Mouse (Mus musculus) c-Kit-positive CD71-positive TER-119-negative erythroid progenitor cells, embryonic 14.5 days (primary cell): ENCODE data around the gene Ankrd39.

Source experiments
- DNase-seq: peaks from one replicate; pipeline ENCODE4 v3.0.0-alpha.2; 2013; ENCODE audit warnings: low read depth

Ankrd39 gene

DNA sequence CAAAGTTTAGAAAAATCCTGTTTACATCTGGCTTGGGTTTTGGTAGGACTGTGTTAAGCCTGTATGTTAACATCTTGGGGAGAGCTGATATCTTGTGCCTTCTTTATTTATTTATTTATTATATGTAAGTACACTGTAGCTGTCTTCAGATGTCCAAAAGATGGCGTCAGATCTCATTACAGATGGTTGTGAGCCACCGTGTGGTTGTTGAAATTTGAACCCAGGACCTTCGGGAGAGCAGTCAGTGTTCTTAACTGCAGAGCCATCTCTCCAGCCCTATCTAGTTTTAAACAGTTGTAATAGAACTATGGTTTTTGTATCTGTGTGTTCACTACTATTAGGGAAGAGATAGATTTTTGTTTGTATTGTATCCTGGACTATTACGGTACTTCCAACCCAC lies 18.0 kb downstream of the Ankrd39 start:
- DNase-seq = no peak

DNA sequence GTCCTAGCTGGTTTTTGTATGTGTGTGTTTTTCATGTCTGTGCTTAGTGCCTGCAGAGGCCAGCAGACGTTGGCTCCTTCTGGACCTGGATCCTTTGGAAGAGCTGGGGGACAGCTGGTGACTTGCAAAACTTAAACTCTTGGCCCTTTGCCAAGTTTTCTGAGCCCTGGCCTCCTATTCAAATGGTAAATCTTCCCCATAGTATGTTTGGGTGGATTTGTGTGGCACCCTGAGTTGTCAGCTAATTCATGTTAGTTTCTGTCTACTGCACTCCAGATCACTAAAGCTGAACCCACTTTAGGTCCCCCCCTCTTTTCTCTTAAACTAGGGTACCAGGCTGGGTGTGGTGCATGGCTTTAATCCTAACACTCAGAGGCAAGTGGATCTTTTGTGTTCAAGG lies 18.9 kb downstream of the Ankrd39 start:
- DNase-seq = no peak

DNA sequence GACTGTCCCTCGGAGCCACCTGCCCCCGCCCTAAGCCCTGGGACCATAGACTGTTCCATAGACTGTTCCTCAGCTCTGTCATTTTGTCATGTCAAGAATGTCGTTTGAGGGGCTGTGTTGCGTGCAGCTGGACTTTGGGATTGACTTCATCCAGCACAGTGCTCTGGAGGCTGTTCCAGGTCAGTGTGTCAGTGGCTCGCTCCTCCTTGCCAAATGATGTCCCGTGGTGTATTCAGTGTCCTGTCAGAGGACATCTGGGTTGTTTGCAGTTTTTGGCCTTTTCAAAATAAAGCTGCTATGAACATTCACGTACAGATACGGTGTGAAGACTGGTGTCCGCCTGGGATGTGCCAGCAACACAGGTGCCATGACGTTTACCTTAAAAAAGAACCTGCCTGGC lies 20.3 kb downstream of the Ankrd39 start:
- no peak for DNase-seq

DNA sequence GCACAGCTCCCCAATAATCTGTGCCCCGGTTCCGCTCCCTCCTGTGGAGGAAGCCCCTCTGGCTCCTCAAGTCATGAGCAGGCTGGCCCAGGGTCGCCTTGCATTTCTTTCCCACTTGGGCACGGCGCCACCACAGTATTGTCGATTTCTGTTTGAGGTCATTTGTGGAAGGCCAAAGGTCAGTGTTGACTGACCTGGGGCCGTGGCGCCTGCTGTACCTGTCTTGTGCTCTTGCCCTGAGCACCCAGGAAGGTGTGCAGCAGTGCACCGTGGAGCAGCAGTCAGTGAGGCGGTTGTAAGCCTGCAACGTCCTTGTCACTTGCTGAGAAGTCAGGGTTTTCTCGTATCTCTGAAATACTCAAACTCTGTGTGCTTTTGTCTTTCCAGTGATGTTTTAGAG lies 21.5 kb downstream of the Ankrd39 start:
- no peak for DNase-seq

DNA sequence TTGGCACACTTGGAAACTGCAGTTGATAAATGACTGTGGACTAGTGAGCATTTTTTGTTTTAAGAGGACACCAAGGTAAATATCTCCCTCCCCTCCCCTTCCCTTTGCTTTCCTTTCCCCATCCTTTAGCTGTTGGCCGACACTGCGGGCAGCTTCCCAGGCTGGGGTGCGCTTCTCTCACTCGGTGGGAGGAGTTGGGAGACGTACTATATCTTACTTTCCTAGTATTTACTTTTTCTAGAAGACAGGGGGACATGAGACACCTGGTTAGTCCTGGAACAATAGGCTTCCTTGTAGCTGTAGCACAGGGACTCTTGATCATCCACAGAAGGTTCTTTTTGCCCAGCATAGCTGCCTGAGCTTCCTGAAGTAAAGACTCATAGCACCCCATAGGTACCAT lies 23.2 kb downstream of the Ankrd39 start:
- DNase-seq = no peak

DNA sequence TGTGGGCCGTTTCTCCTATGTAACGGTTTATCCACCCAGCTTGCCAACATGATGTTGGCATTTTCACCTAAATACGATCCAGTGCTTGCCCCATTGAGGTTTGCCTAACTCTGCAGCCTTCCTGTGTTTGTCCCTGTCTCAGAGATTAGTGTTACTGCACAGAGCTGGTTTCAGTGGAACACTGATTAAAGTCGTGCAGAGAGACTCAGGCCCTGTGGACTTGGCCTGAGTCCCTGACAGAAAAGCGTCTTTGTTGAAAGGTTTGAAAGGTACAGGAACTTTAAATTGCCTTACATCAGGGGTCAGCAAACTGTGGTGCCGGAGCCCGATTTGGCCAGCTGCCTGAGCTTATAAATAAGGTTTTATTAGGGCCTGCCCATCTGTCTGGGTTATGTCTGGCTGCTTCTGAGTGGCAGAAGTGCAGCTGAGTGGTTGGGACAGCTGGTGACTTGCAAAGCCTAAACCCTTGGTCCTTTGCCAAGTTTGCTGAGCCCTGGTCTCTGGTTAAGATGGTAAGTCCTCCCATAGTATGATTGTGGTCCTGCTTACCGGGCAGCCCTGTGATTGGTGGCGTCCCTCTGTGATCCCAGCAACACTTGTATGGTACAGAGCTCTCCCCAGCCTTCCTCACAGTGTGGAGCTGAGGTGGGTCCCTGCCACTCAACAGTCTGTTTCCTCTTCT lies 23.8 kb downstream of the Ankrd39 start:
- DNase-seq = no peak

DNA sequence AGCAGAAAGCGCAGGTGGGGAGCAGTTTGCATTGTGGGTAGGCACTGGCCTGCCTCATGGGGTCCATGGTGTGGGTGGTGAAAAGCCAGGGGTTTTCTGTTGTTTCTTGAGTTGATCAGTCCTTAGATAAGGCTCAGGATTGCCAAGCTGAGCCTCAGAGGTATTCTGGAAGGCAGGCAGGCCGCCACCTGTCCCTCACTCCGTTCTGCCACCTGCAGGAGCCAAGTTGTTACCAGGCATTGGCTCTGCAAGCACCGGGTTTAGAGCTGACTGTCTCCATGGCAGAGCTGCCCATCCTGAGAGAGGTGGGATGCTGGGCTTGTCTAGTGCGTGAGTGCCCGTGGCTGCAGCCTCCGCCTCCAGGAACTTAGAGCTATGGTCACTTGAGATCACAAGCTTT lies 25.0 kb downstream of the Ankrd39 start:
- DNase-seq = no peak

DNA sequence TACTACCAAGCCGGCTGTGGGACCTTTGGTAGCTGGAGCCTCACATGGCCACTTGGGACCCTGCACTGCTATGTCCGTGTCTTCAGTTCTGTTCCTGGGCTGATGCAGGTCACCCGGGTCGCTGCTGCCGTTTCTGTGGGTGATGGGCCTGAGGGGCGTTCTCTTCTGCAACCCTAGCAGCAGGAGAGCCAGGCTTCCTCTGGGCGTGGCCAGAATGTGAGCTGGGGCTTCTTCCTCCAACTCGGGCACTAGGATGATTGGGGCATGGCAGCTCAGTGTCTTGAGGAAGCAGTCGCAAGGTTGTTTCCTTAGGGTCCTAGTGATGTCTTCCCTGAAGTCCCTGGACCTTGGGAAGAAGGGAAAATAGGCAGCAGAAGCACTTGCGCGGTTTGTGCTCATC lies 27.6 kb downstream of the Ankrd39 start:
- no peak for DNase-seq

DNA sequence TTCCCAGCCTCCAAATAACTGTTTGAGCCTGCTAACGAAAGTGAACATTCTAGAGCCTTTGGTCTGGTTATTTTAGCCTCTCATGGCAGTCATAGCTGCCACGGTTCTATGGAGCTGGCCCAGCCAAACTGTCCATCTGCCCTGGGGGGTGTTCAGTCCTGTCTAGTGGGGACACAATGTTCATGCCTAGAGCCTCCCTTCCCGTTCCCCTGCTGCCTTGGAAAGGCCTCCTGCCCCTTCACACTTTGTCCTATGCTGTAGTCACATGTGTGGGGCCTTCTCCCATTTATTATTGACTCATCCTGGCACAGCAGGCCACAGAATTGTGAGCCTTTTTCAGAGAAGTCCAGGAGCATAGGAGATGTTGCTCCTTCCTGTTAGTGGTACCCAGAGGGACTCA lies 29.0 kb downstream of the Ankrd39 start:
- DNase-seq = no peak

DNA sequence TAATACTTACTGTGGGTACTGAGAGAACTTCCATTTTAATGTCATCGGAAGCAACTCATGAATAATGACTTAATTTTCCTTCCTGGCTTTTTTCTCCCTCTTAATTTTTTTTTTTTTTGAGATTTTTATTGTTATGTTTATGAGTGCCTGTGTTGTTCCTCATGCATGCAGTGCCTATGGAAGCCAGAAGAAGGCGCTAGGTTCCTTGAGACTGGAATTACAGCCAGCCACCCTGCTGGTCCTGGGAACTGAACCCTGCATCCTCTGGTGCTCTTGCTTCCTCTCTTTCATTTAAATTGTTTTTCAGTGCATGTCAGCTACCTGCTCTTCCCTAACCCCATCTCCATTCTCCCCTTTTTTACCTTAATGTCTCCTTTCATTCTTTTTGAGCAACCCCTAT lies 33.5 kb downstream of the Ankrd39 start:
- DNase-seq = peak; percentile 46

DNA sequence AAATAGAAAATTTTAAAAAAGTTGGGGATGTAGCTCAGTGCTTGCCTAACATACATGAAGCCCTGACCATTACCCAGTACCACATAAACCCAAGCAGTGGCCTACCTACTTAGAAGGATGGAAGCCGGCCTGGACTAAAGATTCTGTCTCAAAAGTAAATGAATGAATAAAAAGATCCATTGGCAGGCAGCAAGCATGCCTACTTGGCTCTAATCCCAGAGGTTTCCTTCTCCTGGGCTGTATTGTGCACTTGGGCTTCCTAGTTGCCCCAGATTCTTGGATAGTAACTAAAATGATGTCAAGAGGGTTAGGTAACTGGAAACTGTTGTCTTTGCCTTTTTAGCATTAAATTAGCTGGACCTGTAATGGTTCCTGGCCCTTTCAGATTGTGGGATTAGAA lies 33.9 kb downstream of the Ankrd39 start:
- DNase-seq = no peak

DNA sequence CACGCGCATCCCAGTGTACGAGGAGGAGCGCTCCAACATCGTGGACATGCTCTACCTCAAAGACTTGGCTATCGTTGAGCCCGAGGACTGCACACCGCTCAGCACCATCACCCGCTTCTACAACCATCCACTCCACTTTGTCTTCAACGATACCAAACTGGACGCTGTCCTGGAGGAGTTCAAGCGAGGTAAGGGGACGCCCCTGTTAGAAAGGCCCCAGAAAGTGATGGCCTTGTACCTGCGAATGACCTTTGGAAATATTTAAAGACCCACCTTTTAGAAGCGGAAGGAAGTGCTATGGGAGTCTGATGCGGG lies 34.3 kb downstream of the Ankrd39 start:
- DNase-seq = no peak

DNA sequence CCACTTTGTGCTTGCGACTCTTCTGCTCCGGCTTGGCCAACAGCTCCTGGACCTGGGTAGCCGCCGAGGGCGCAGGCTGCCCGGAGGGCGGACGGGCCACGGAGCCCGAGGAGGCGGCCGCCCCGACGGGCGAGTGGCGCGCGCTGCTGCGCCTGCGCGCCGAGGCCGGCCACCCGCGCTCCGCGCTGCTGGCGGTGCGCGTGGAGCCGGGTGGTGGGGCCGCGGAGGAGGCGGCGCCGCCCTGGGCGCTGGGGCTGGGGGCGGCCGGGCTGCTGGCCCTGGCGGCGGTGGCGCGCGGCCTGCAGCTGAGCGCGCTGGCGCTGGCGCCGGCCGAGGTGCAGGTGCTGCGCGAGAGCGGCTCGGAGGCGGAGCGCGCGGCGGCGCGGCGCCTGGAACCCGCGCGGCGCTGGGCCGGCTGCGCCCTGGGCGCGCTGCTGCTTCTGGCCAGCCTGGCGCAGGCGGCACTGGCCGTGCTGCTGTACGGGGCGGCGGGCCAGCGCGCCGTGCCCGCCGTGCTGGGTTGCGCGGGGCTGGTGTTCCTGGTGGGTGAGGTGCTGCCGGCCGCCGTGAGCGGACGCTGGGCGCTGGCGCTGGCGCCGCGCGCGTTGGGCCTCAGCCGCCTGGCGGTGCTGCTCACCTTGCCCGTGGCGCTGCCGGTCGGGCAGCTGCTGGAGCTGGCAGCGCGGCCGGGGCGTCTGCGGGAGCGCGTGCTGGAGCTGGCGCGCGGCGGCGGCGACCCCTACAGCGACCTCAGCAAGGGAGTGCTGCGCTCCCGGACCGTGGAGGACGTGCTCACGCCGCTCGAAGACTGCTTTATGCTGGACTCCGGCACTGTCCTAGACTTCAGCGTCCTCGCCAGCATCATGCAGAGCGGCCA lies 34.9 kb downstream of the Ankrd39 start:
- DNase-seq = no peak

DNA sequence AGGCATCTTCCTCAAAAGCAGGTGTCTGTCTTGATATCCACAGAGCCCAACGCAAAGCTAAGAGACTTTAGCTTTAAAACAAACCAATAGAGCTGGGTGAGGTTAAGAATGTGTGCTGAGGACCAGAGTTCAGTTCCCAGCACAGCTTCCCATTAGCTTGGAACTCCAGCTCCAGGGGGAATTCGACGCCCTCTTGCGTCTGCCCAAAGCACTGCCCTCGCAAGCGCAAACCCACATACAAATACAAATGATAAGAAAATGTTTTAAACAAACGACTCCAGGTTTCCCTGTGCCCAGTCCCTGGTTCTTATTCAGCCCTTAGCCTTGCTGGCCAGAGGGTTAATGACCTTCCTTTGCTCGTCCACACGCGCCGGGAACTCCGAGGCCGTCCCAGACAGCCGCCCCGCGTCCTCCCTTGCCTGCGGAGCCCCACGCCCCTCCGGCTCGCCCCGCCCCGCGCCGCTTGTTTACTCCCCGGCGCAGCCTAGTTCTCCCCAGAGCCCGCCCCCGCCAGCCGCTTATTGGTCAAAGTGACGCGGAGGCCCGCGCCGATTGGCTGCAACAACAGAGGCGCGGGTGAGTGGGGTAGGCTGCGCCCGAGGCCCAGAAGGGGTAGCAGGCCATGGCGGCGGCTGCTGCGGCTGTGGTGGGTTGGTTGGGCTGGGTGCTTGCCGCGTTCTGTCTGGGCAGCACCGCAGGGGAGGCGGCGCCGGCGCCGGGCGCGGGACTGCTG lies 35.8 kb downstream of the Ankrd39 start, which contains the start of gene Cnnm3:
Gene Cnnm3, plus strand, starts transcription at position 579 of the 733 bp plus-strand sequence.
- DNase-seq = peak; percentile 98

DNA sequence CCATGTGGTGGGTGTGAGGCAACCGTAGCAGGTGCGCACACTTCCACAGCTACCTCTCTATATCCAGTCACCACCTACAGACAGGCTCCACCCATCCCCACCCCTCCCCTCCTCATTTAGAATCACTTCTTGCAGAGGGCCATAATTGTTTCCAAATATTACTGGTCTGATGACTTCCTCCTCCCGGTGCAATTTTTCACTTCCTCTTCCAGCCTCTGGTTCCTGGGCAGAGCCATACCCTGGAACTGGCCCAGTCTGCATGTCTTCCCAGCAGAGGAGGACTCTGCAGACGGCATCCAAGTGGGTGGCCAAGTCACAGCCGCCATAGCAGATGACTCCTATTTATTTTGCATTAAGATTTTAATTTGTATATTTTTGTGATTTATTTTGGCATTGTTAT lies 39.0 kb downstream of the Ankrd39 start:
- DNase-seq = no peak

DNA sequence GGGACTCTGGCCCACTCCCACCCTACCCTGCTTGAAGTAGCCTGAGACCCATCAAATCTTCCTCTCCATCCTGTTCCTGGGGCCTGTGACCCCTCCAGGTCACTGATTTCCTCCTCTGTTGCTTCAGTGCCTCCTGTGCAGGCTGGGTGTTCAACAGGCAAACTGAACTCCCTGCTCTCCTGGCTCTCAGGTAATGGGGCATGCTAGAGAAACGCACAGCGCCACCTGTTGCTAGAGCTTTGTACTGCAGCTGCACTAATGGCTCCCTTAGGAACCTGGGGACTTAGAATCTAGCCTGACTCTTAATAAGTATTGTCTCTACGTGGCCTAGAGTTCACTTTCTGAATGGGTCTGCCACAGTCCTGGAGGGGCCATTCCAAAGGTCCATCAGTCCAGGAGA lies 46.0 kb downstream of the Ankrd39 start:
- DNase-seq = peak; percentile 61

DNA sequence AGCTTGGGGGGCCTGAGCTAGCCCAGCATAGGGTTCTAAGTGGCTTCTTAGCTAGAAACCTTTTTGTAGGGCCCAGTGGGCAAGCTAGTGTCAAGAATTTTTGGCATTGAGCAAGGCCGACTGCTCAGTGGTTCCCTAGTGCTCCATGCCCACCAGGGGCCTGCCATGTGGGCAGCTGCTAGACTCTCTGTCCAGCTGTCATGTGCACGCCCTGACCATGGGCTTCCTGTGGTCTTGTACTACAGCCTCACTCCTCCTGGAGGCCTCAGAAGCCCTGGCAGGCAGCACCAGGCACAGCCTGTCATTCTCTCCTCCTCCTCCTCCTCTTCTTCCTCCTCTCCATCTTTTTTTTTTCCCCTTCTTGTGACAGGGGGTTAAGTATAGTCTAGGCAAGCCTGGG lies 49.9 kb downstream of the Ankrd39 start:
- no peak for DNase-seq

DNA sequence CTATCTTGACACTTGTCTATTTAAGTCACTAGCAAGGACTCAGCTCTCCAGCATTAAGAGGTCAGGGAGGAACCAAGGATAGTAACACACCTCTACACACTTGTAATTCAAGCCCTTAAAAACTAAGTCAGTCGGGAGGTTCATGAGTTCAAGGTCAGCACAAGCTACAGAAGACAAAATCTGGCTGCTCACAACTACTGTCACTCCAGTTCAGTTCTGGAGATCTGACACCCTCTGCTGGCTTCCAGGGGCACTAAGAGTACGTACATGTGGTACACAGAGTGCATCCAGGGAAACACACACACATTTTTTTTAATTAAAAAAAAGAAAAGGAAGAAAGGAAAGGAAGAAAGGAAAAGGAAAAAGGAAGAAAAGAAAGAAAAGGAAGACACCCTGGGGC lies 50.5 kb downstream of the Ankrd39 start:
- no peak for DNase-seq

DNA sequence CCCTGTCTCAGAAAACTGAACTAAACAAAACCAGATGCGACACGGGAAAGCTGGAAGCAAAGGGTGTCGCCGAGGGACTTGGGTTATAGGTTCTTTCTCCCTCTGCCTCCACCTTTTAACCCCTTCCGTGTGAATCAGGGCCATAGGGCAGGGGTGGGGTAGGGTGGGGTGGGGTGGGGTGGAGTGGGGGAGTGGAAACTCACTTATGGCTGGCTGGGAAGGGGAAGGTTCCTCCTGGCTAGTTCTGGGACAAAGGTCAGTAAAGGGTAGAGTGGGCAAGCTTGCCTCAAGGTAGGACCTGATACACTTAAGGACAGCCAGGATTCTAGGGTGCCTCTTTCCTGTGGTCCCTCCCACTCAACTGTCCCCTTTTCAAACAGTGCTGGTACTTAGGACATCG lies 53.9 kb downstream of the Ankrd39 start:
- no peak for DNase-seq

DNA sequence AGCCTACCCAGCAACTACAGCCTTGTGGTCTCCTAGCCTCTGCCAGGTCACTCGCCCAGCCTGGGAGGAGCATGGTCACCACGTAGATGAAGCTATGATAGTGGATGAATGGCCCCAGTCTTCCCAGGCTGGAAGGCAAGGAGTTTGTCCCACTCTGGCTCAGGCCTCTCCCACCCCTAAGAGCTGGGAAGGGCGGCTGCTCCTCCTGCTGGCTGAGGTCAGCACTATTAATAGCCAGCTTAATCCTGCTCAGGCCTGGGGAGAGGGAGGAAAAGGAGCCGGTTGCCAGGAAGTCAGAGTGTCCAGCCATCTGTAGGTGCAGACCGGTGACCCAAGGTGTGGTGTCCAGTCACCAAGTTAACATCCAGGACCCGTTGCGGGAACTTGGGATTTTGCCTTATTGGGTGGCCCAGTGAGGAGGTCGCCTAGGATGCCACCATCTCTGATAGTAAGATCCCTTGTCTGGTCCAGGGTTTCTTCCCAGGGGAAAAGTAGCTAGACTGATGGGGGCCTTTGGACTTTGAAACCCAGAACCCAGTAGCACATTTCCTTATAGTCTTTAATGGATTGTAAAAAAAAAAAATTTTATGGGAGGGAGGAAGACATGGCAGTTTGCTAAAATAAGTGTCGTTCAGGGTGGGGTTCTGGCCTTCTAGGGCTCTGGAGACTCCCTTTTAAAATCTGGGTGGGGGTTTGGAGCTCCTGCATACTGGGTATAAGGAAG lies 54.7 kb downstream of the Ankrd39 start:
- DNase-seq = no peak

DNA sequence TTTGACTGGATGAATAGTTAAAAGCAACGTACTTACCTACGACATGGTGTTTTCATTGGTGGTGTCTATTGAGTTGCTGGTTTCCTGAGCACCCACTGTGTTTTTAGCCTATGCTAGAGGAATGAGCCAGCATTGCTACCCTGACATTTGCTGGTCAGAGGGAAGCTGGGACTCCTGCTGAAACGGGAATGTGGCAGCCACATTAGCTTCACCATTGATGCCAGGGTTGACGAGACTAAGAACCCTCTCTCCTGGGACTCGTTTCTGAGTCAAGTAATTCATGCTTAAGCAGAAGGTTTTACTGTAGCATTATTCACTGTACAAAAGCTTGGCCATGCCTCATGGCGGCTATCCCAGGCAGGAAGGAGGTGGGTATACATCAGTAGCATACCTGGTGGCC lies 57.6 kb downstream of the Ankrd39 start:
- no peak for DNase-seq
